Mouse (Mus musculus) spleen, adult 2 months (tissue): ENCODE results near the gene Bcl2l12. TPM values are rescaled to one million over a fixed set of nuclear protein-coding genes. Genes with fewer than 3 reads are reported as not detected.

Source experiments
- DNase-seq, 2 experiments: peaks; one replicate each; pipeline versions ENCODE4 v3.0.0 to v3.0.0-alpha.2; 2012 to 2021; ENCODE audit warnings: low spot score in 2 of 2, low read depth in 1 of 2
- H3K27ac ChIP-seq: fragments of 200-500 bp; 2 replicates; pipeline ENCODE4 v1.5.1; 2012; ENCODE audit warnings: low read length, inconsistent platforms; ENCODE audit not compliant: insufficient read depth
- H3K27me3 ChIP-seq: fragments of 200-500 bp; 2 replicates; pipeline ENCODE4 v1.6.1; 2012; ENCODE audit warnings: mild to moderate bottlenecking, moderate library complexity, low read length, inconsistent platforms; ENCODE audit not compliant: control insufficient read depth, insufficient read depth
- H3K36me3 ChIP-seq: fragments of 200-500 bp; 2 replicates; pipeline ENCODE4 v1.6.1; 2012; ENCODE audit warnings: mild to moderate bottlenecking, low read length, inconsistent platforms; ENCODE audit not compliant: control insufficient read depth, insufficient read depth
- H3K4me1 ChIP-seq: fragments of 200-500 bp; 2 replicates; pipeline ENCODE4 v1.6.1; 2011; ENCODE audit warnings: inconsistent platforms; ENCODE audit not compliant: control insufficient read depth, insufficient read depth, insufficient read length
- H3K4me3 ChIP-seq: fragments of 200-500 bp; 2 replicates; pipeline ENCODE4 v1.5.1; 2011; ENCODE audit warnings: mild to moderate bottlenecking, inconsistent platforms; ENCODE audit not compliant: insufficient read depth, insufficient read length; ENCODE audit errors: extremely low read depth
- CTCF ChIP-seq: fragments of 200-500 bp; IDR thresholded peaks from 2 replicates; pipeline ENCODE4 v1.5.1; 2011; ENCODE audit warnings: mild to moderate bottlenecking, inconsistent platforms; ENCODE audit not compliant: insufficient read depth, insufficient read length, insufficient replicate concordance; ENCODE audit errors: extremely low read depth
- POLR2A ChIP-seq: fragments of 200-500 bp; IDR thresholded peaks from 2 replicates; pipeline ENCODE4 v1.6.1; 2011; ENCODE audit warnings: low read depth, low read length, inconsistent platforms
- WGBS: fragments of 180-500 bp; shearing (Covaris S2); methylation state at CpG from one replicate; pipeline ENCODE4 v1.1.7; 2018; 5-methylcytosine and 5-hydroxymethylcytosine counted together
- polyA plus RNA-seq: library from polyadenylated mRNA; depleted of rRNA; stranded (reverse); fragments of >200 nt; gene quantifications from 2 replicates; pipeline ENCODE4 v1.2.3, GENCODE M21; 2012

Gene Bcl2l12
- polyA plus RNA-seq, 1 experiment: 33.2 TPM

GRCm38 (mm10) chr7:45005321-45005992, 6.9 kb upstream of the Bcl2l12 start:
- Histone ChIP-seq H3K4me3 (no peak overlapping the region), H3K36me3 (peaks cover 62% of the 10 kb centered on the region), H3K27ac (no peak overlapping the region), H3K27me3 (no peaks in the 10 kb centered on the region), H3K4me1 (0 out of 2 replicates have a peak, but pooled peaks cover 2% of the 10 kb centered on the region)
- TF ChIP-seq CTCF (no peak), POLR2A (no peak)
- no peak for DNase-seq
- 85% methylated on average over 6 of the region's 6 CpGs for WGBS

- H3K4me3 ChIP-seq: no peak overlapping the region
- TF ChIP-seq POLR2A (no peak), CTCF (no peak)
- no peak for DNase-seq
- H3K27me3 ChIP-seq: no peaks in the 10 kb centered on the region
- 0 out of 2 replicates have a peak, but pooled peaks cover 2% of the 10 kb centered on the region for H3K4me1 ChIP-seq
- 50% methylated on average over 3 of the region's 3 CpGs for WGBS
- no peak overlapping the region for H3K27ac ChIP-seq
- peaks cover 70% of the 10 kb centered on the region for H3K36me3 ChIP-seq
Measured at GRCm38 (mm10) chr7:45004546-45004945, 6.0 kb upstream of the Bcl2l12 start.

GRCm38 (mm10) chr7:45002440-45002839, 3.9 kb upstream of the Bcl2l12 start:
- H3K4me3 ChIP-seq: no peak overlapping the region
- H3K36me3 ChIP-seq: peaks cover 58% of the 10 kb centered on the region
- H3K27me3 ChIP-seq: no peaks in the 10 kb centered on the region
- WGBS: 82% methylated on average over 7 of the region's 7 CpGs
- H3K27ac ChIP-seq: no peak overlapping the region
- DNase-seq: no peak
- TF ChIP-seq CTCF (no peak), POLR2A (no peak)
- H3K4me1 ChIP-seq: peaks cover 7% of the 10 kb centered on the region; the same call in 1 of the 2 replicates

- TF ChIP-seq CTCF: no peak
- no peak for TF ChIP-seq POLR2A
- Histone ChIP-seq H3K36me3 (peaks cover 42% of the 10 kb centered on the region), H3K27ac (no peak overlapping the region), H3K4me3 (no peak overlapping the region), H3K4me1 (peaks cover 17% of the 10 kb centered on the region; the same call in 1 of the 2 replicates), H3K27me3 (no peaks in the 10 kb centered on the region)
- 90% methylated on average over 21 of the region's 21 CpGs for WGBS
- DNase-seq: no peak
Measured at GRCm38 (mm10) chr7:45000539-45001114, 2.1 kb upstream of the Bcl2l12 start.

- TF ChIP-seq CTCF: no peak
- Histone ChIP-seq H3K27me3 (no peaks in the 10 kb centered on the region), H3K4me1 (peaks cover 17% of the 10 kb centered on the region; the same call in 1 of the 2 replicates), H3K4me3 (no peak overlapping the region), H3K36me3 (peaks cover 36% of the 10 kb centered on the region), H3K27ac (no peak overlapping the region)
- no peak for DNase-seq
- 89% methylated on average over 11 of the region's 11 CpGs for WGBS
Measured at GRCm38 (mm10) chr7:44999753-45000152, 1.2 kb upstream of the Bcl2l12 start.

- Histone ChIP-seq H3K4me1 (peaks cover 17% of the 10 kb centered on the region; the same call in 1 of the 2 replicates), H3K4me3 (peak overlapping the region; percentile 75), H3K27me3 (no peaks in the 10 kb centered on the region), H3K36me3 (peaks cover 30% of the 10 kb centered on the region), H3K27ac (peak overlapping the region; percentile 82)
- WGBS: 1% methylated on average over 15 of the region's 15 CpGs
- no peak for TF ChIP-seq POLR2A
- TF ChIP-seq CTCF: no peak
- DNase-seq: no peak
Measured at GRCm38 (mm10) chr7:44997940-44998428, 528 bp downstream of the Bcl2l12 start.
